Mouse (Mus musculus): ENCODE measurements around the gene Ptdss2.

Ptdss2 gene

GRCm38 (mm10) chr7:141206182-141206937, 84.2 kb downstream of the Ptdss2 start:
- DNase-seq (ENCODE audit: extremely low read depth, insufficient read length, low spot score) = no peak
